Mouse (Mus musculus): Measurements from ENCODE around the gene Gins1.

Gene Gins1

DNA sequence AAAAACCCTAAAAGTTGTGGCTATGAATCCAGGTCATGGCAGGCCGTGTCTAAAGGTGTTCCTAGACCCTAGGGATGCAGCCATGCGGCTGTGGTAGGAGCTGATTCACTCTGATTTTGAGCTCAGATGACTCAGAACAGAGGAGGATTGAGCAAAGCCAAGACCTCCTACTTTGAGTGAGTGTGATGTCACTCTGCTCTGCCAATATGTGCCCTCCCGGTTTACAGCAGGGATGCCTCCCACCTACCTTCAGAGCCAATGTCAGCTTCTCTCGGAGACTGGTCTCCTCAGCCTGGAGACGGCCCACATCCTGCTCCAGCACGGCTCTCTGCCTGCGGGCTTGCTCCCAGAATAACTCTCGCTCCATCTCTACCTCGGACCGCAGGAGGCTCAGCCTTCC is 54.3 kb downstream of the Gins1 start:
- DNase-seq (ENCODE audit: low spot score in 2 of 2): no peak

DNA sequence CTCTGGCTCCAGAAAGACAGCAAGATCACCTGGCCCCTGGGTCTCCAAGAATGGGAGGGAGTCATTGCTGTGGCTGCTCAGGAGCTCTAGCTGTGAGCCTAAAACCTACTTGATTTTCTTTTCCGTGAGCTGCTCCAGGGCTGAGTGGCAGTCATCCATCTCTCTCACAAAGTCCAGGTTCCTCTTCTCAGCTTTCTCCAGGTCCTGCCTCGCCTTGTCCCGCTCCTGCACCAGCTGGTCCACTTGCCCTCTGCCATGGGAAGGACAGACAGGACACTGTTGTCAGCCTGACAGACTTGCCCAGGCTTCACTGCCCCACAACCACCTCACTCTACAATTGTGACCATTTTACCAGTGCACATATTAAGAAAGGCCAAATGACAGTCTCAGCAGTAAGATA is 58.0 kb downstream of the Gins1 start:
- no peak for DNase-seq (ENCODE audit: low spot score in 2 of 2)

DNA sequence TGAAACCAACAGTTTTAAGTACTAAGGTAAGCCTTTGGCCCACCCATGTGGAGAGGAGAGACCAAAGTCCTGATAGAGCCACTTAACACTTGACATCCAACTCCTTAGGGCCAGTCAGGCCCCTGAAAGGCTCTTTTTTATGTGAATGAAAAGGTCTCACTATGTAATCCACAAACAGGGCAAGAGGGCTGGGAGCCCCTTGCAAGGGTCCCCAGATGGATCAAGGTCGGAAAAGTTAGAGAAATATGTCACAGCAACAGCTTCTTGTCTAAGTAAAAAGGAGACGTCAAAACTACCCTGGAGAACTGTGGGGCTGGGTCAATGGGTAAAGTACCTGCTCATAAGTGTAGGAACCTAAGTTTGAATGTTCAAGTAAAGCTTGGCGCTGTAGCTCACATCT is 59.4 kb downstream of the Gins1 start:
- DNase-seq (ENCODE audit: low spot score in 2 of 2): no peak

DNA sequence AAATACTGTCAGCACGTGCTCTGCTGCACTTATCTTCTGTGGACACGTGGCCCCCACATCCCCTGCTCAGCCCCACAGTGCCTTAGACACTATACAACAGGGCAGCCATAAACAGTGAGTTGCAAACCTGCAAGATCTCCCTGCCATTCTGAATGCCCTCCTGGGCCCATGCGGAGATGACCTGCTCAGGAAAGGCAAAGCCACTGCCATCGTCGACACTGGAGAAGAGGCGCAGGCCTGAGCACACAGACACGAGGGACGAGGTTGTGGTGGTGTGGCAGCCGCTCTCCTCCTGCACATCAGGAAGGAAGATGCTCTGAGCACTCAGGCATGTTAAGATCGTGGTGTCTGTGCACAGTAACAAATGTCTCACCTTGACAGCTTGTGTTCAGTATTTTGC is 60.8 kb downstream of the Gins1 start:
- DNase-seq (ENCODE audit: low spot score in 2 of 2): no peak

DNA sequence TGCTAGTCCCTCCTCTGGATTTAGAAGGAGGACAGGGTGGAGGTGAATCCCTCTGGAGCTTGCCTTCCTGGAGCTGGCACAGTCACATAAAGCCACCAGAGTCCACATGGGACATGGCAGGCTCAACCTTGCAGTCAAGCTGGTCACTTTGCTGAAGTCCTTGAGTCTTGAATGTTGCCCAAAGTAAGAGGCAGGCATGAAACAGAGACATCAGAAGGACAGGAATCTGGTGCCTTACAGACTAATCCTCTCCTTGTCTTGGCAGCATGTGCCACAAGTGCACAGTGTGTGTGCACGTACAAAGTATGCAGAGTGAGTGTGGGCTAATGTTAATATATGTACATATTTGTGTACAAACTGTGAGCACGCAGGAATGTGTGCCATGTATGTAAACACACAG is 62.3 kb downstream of the Gins1 start:
- DNase-seq (ENCODE audit: low spot score in 2 of 2): no peak

DNA sequence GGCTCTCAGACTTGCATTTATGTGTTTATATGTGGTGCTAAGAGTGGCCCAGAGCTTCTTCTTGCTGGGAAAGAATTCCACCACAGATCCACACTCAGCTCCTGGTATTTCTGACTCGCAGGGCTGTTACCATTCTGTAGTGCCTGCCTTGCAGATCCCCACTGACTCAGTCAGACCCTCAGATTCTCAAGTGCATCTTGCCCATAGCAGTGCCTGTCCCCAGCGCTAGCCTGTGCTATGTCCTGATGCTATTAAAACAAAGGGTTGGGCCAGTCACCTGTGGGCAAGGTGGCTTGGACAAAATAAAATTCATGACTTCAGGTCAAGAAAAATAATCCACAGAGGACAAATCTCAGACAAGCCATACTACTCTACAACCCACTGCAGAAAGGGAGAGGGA is 64.0 kb downstream of the Gins1 start:
- DNase-seq (ENCODE audit: low spot score in 2 of 2): no peak

DNA sequence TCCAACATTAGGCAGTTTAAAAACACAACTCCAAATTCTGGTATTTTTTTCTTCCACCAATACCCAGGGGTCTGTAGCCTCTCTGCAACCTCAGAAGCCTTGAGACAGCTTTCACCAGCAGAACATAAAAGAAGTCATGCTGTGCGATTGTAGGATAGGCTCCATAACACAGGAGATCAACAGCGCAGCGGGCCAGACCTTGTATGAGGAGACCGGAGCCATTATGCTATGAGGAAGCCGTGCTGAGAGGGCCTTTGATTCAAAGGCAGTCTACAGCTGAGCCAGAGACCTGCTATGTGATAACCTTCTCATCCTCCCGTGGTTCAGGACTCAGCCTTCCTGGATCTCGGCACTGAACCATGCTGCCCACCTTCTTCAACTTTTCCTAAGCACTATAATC is 66.7 kb downstream of the Gins1 start:
- no peak for DNase-seq (ENCODE audit: low spot score in 2 of 2)

DNA sequence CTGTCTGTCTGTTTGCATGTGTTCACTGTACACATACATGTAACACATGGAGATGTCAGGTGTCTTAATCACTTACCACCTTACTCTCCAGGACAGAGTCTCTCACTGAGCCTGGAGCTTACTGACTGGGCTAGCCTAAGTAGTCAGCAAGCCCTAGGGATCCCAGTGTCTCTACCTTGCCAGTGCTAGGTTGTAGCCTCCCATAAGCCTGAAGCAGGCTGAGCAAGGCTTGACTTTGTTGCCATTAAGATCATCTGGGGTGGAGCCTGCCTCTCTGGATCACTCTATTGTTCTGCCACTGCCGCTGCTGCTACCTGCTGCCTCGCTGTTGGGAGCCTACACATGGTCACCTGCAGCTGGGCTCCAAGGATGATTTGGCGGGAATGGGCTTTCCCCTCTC is 67.5 kb downstream of the Gins1 start:
- no peak for DNase-seq (ENCODE audit: low spot score in 2 of 2)

DNA sequence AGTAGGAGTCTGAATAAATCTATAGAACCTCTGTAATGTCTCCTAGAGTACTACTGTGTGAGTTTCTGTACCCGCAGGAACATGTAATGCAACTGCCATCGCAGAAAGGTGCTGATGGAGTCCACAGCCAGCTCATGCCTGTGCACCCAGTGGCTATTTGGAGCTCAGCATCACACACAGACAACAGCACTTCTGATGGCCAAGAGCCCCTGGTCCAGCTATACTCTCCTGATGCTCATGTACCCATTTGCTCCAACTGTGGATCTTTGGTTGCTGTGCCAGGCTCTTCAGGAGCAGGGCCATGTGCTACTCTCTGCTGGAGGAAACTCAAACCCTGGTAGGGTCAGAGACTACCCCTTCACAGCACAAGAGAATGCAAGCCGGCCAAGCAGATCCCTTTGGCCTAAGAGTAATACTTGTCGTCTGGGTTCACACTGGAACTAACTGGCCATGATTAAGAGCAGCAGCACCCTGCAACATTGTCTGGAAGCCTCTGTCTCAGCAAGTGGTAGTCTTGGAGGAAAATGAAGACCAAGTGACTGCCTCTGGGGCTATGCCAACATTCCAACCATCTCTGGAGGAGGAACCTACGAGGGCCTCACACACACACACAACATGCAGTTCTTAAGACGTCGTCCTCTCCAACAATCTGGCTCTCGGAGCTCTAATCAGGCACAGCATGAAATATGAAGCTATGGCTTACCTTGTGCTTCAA is 68.4 kb downstream of the Gins1 start:
- no peak for DNase-seq (ENCODE audit: low spot score in 2 of 2)

DNA sequence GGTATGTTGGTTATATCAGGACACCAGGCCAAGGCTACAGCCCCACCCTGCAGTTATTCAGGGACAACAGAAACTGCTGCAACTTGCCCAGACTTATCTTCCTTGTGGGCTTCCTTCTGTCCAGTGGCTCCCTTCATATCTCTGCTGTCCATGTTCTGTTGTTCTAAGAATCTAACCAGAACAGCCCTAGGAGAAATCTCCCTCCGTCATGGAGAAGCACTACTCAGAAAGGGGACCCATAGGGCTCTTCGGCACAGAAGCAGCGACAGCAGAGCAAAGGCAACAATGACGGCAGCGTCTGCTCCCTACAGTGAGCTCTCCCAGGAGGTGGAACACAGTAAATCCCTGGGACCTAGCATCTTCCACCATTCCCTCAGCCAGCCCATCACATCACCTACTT is 71.7 kb downstream of the Gins1 start:
- no peak for DNase-seq (ENCODE audit: low spot score in 2 of 2)

DNA sequence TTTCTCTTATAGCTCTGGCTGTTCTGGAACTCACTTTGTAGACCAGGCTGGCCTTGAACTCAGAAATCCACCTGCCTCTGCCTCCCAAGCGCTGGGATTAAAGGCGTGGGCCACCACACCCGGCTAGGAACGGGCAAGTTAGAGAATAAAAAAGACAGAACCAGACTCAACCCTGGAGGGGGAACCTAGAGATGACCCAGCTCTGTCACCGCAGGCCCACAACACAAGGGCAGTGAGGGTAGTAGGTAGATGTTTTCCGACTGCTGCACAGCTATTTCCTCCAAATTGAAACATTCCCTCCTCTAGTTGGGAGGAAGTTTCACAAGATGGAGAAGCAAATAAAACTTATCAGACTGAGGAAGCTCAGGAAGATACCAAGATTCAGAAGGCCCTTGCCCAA is 72.5 kb downstream of the Gins1 start:
- no peak for DNase-seq (ENCODE audit: low spot score in 2 of 2)

DNA sequence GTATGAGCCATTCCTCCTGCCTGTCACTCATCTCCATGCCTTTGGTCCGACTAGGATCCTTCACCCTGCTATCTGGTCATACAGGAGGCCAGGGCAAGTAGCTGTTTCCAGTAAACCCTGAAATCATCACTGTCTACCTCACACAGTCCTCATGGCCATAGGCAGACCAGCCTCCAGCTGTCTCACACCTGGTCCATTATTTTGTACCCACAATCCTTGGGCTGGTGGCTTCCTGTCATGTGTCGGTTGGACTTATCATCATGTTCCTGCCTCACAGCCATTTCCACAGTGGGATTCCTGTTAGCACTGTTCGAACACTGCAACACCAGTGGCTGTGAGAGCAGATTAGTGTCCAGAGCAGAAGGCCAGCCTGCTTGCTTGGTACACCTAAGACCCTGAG is 73.6 kb downstream of the Gins1 start:
- no peak for DNase-seq (ENCODE audit: low spot score in 2 of 2)

DNA sequence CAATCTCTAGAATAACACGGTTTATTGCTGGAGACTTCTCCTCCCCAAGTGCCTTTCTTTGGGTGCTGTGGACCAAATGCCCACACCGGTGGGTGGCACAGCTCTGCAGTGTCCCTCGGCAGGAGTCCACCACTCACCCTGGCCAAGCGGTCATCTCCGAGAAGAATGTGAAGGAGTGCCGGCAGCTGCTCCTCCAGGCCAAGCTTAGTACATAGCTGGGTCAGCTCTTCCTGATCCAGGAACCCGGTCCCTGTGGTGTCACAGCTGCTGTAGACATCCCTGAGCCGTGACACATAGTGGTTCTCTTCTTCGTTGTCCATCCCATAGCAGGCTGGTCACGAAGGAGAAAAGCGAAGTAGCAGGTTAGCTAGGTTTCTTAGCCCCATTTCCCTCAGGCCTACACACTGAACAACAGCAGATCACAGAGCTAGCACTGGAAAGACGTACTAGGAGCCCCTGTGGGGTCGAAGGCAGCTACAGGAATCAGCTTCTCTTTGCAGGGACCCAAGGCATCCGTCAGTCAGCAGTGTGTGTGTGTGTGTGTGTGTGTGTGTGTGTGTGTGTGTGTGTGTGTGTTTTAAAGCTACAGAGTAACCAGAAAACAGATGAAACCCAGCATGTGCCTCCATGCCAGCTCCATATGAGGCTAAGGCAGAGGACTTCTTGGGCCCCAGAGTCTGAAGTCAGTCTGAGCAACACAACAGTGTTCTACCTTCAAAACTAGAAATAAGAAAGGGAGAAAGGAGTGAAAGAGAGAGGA is 74.8 kb downstream of the Gins1 start:
- no peak for DNase-seq (ENCODE audit: low spot score in 2 of 2)

All from urinary bladder, postnatal 36 days (tissue).